Mouse (Mus musculus) embryonic facial prominence, embryonic 14.5 days (tissue): ENCODE measurements around the gene Shisa6. TPM values are rescaled to one million over a fixed set of nuclear protein-coding genes. Genes with fewer than 3 reads are reported as not detected.
A peak's percentile ranks its signal among the peaks of the same experiment; 100 is the strongest.

ENCODE experiments used
- ATAC-seq: fragments of 200-750 bp; cut with Nextera tagmentation; 2 replicates; pipeline ENCODE4 v1.8.0; 2017; ENCODE audit warnings: low read depth, moderate number of reproducible peaks, moderate TSS enrichment
- DNase-seq: peaks from one replicate; pipeline ENCODE4 v3.0.0-alpha.2; 2015; ENCODE audit warnings: low spot score
- H3K27ac ChIP-seq: fragments of 300-500 bp; sonication (generic); replicated peaks from 2 replicates; pipeline ENCODE4 v1.5.1; 2014; ENCODE audit warnings: low read depth, mild to moderate bottlenecking, low read length, moderate library complexity
- H3K27me3 ChIP-seq: fragments of 300-500 bp; sonication (generic); replicated peaks from 2 replicates; pipeline ENCODE4 v1.6.1; 2014; ENCODE audit warnings: low read length; ENCODE audit not compliant: control insufficient read depth, insufficient read depth
- H3K36me3 ChIP-seq: fragments of 300-500 bp; sonication (generic); 2 replicates; pipeline ENCODE4 v1.6.1; 2014; ENCODE audit warnings: low read length, mixed read lengths; ENCODE audit not compliant: control insufficient read depth, insufficient read depth
- H3K4me1 ChIP-seq: fragments of 300-500 bp; sonication (generic); 2 replicates; pipeline ENCODE4 v1.6.1; 2014; ENCODE audit warnings: antibody characterized with exemption, low read length; ENCODE audit not compliant: control insufficient read depth, insufficient read depth
- H3K4me2 ChIP-seq: fragments of 300-500 bp; sonication (generic); 2 replicates; pipeline ENCODE4 v1.6.1; 2014; ENCODE audit warnings: low read depth, mild to moderate bottlenecking, low read length, moderate library complexity, mixed read lengths
- H3K4me3 ChIP-seq: fragments of 300-500 bp; sonication (generic); 2 replicates; pipeline ENCODE4 v1.5.1; 2014; ENCODE audit warnings: low read depth, mild to moderate bottlenecking, low read length
- H3K9ac ChIP-seq: fragments of 300-500 bp; sonication (generic); 2 replicates; pipeline ENCODE4 v1.6.1; 2014; ENCODE audit warnings: low read depth, mild to moderate bottlenecking, low read length, moderate library complexity, mixed read lengths
- H3K9me3 ChIP-seq: fragments of 300-500 bp; sonication (generic); 2 replicates; pipeline ENCODE4 v1.6.1; 2016; ENCODE audit warnings: low read length; ENCODE audit not compliant: control insufficient read depth
- WGBS: fragments of 180-500 bp; shearing (Covaris S2); extraction: QIAGEN DNeasy Blood & Tissue Kit; methylation state at CpG from one replicate; pipeline ENCODE4 v1.1.7; 2014; 5-methylcytosine and 5-hydroxymethylcytosine counted together
- polyA plus RNA-seq: library from polyadenylated mRNA; unstranded; fragments of >200 nt; fragmentation: Nextera tagmentation; extraction: Ambion mirVana; gene quantifications from 2 replicates; pipeline ENCODE4 v1.2.1, GENCODE M21; 2014

Shisa6 gene
- polyA plus RNA-seq, 1 experiment from 2014 or later: 0.29 TPM

DNA sequence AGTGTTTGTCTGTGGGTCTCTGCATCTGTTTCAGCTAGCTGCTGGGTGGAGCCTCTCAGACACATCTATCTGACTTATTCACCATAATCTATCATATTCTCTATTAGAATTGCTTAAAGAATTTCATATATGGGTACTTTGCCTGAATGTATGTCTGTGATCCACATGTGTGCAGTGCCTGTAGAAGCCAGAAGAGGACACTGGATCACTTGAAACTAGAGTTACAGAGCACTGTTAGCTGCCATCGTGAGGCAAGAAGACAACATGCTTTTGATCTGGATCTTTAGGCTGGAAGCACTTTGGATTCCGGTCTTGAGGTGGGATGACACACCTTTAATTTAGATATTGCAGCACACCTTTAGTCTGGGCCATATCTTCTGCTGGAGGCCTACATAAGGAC lies 289.2 kb downstream of the Shisa6 start:
- Histone ChIP-seq H3K27me3 (no peaks in the 10 kb centered on the region), H3K4me2 (no peak overlapping the region), H3K36me3 (no peaks in the 10 kb centered on the region), H3K4me3 (no peak overlapping the region), H3K9me3 (no peaks in the 10 kb centered on the region), H3K9ac (no peak overlapping the region), H3K4me1 (no peaks in the 10 kb centered on the region), H3K27ac (no peak overlapping the region)
- ATAC-seq (no peak), DNase-seq (no peak)
- 67% methylated on average over 2 of the region's 2 CpGs for WGBS

DNA sequence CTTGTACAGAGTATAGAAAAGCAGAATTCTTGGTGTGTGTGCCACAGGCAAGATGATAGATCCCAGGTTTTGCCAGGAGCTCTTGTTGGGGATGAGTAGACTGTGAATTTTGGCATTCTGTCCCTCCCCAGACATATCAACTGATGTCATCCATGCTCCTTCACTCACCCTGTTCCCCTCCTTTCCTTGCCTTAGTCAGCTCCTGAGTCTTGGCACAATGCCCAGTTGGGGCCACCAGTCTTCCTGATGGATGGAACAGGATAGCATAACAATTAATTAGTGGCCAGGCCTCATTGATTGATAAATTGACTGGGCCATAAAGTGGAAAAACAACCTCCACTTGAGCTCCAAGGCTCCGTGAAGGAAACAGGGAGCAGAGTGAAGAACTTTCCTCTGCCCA lies 292.9 kb downstream of the Shisa6 start:
- no peak overlapping the region for H3K9ac ChIP-seq
- no peaks in the 10 kb centered on the region for H3K4me1 ChIP-seq

DNA sequence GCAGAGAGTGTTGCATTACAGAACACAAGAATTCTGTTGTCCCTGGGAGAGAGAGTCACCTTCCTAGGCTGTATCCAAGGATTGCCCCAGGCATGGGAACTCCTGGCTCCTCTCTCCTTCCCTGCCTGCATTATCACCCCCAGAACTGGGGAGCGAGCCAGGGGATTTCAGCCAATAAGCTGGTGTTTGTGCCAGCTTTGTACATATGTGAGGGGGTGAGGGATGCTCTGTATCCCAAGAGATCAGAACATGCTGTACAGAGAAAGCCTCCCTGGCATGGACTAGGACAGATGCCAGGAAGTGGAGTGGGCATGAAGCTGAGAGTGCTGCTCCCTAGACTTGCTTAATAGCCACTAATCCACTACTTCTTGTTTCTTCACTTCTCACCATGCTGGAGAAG lies 303.6 kb downstream of the Shisa6 start:
- H3K4me3 ChIP-seq: no peak overlapping the region
- no peak overlapping the region for H3K9ac ChIP-seq
- no peaks in the 10 kb centered on the region for H3K36me3 ChIP-seq
- no peak for DNase-seq
- H3K4me2 ChIP-seq: no peak overlapping the region
- 71% methylated on average over 1 of the region's 1 CpGs for WGBS
- no peak for ATAC-seq
- H3K27ac ChIP-seq: no peak overlapping the region
- H3K27me3 ChIP-seq: no peaks in the 10 kb centered on the region
- no peaks in the 10 kb centered on the region for H3K9me3 ChIP-seq
- no peaks in the 10 kb centered on the region for H3K4me1 ChIP-seq

More for the DNA sequence above, 292.9 kb downstream of the Shisa6 start:
- DNase-seq (peak; percentile 9), ATAC-seq (no peak)
- Histone ChIP-seq H3K4me3 (no peak overlapping the region), H3K4me2 (no peak overlapping the region), H3K9me3 (no peaks in the 10 kb centered on the region), H3K27ac (no peak overlapping the region), H3K27me3 (no peaks in the 10 kb centered on the region), H3K36me3 (no peaks in the 10 kb centered on the region)
- WGBS: 21% methylated on average over 1 of the region's 1 CpGs

DNA sequence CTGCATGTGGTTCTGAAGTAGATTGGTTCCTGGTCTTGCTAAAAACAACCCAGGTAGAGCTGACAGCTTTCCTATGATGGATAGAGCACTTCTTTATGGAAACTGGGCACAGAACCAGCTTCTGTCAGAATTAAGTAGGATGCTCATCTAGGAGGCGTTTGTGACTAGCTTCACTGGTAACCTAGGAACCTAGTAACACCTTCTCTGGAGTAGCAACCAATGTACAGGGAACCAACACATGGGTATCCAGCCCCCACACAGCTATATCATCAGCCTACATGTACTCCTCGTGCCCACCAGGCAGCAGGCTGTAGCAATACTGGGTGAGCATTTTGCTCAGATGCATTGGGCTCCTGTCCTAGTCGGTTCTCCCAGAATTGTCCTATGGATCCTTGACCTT lies 307.3 kb downstream of the Shisa6 start:
- ATAC-seq (no peak), DNase-seq (no peak)
- WGBS: 87% methylated on average over 3 of the region's 3 CpGs
- Histone ChIP-seq H3K27me3 (no peaks in the 10 kb centered on the region), H3K9ac (no peak overlapping the region), H3K9me3 (no peaks in the 10 kb centered on the region), H3K36me3 (no peaks in the 10 kb centered on the region), H3K4me2 (no peak overlapping the region), H3K4me1 (no peaks in the 10 kb centered on the region), H3K4me3 (no peak overlapping the region), H3K27ac (no peak overlapping the region)

DNA sequence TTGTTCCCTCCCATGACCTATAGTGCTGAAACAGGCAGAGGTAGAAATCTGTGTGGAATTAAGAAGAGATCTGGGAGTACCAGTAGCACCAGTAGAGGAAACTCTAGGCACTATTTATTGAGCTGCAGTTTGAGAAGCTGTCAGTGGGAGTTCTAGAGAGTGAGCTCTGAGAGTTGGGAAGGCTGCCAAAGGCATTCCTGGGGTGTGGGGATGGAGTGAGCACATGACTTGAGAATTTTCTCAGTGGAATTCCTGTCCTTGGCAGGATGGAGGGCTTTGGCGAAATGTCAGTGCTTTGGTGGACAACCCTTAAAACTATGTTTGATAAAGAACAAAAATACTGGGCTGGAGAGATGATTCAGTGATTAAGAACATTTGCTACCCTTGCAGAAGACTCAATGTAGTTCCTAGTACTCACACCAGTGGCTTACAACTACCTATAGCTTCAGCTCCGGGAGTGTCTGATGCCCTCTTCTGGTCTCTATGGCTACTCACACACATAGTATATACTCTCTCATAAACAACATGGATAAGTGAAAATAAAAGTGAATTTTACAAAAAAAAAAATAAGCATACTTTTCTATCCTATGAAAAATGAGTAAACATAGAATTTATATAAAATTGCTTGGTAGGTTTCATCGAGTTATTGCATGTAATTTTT lies 337.0 kb downstream of the Shisa6 start:
- Histone ChIP-seq H3K27ac (no peak overlapping the region), H3K27me3 (no peaks in the 10 kb centered on the region), H3K9me3 (no peaks in the 10 kb centered on the region), H3K4me1 (no peaks in the 10 kb centered on the region), H3K4me3 (no peak overlapping the region), H3K36me3 (no peaks in the 10 kb centered on the region), H3K9ac (no peak overlapping the region), H3K4me2 (no peak overlapping the region)
- ATAC-seq (no peak), DNase-seq (peak; percentile 89)
- 75% methylated on average over 3 of the region's 3 CpGs for WGBS

DNA sequence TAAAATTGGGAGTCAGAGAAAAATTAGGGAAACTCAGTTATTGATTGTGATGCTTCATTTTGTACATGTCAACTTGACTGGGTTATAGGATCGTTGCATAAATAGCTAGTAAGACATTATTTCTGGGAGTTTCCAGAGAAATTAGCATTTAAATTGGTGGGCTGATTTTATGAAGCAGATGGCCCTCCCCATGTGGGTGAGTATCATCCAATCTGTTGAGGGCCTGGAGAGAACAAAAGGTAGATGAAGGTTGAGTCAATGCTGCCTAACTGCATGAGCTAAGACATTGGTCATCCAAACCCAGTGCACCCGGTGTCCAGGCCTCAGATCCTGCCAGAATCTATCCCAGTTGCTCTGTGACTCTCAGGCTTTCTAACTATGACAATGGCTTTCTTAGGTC lies 337.6 kb downstream of the Shisa6 start:
- H3K9me3 ChIP-seq: no peaks in the 10 kb centered on the region
- H3K4me2 ChIP-seq: no peak overlapping the region
- no peak overlapping the region for H3K27ac ChIP-seq
- H3K36me3 ChIP-seq: no peaks in the 10 kb centered on the region
- DNase-seq (no peak), ATAC-seq (no peak)
- H3K27me3 ChIP-seq: no peaks in the 10 kb centered on the region
- no peaks in the 10 kb centered on the region for H3K4me1 ChIP-seq
- H3K9ac ChIP-seq: no peak overlapping the region
- no peak overlapping the region for H3K4me3 ChIP-seq
- WGBS: 88% methylated on average over 2 of the region's 2 CpGs

DNA sequence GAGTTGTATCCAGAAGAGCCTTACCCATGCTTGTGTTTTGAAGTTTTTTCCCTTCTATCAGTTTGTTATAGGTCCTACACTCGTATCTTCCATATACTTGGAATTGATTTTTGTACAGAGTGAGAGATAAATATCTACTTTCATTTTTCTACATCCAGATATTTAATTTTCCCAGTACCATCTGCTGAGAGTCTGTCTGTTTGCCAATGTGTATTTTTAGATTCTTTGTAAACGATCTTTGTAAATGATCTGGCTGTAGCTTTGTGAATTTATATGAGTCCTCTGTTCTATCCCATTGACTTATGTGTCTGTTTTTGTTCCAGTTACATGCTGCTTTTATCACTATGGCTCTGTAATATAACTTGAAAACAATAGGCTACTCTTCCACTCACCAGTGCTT lies 348.0 kb downstream of the Shisa6 start:
- 0 out of 2 replicates have a peak, but pooled peaks cover 10% of the 10 kb centered on the region for H3K9me3 ChIP-seq
- H3K4me2 ChIP-seq: no peak overlapping the region
- 75% methylated on average over 2 of the region's 2 CpGs for WGBS
- DNase-seq: no peak
- H3K27me3 ChIP-seq: no peaks in the 10 kb centered on the region
- no peak for ATAC-seq
- H3K4me3 ChIP-seq: no peak overlapping the region
- H3K27ac ChIP-seq: no peak overlapping the region
- H3K9ac ChIP-seq: no peak overlapping the region
- H3K4me1 ChIP-seq: no peaks in the 10 kb centered on the region
- H3K36me3 ChIP-seq: no peaks in the 10 kb centered on the region

DNA sequence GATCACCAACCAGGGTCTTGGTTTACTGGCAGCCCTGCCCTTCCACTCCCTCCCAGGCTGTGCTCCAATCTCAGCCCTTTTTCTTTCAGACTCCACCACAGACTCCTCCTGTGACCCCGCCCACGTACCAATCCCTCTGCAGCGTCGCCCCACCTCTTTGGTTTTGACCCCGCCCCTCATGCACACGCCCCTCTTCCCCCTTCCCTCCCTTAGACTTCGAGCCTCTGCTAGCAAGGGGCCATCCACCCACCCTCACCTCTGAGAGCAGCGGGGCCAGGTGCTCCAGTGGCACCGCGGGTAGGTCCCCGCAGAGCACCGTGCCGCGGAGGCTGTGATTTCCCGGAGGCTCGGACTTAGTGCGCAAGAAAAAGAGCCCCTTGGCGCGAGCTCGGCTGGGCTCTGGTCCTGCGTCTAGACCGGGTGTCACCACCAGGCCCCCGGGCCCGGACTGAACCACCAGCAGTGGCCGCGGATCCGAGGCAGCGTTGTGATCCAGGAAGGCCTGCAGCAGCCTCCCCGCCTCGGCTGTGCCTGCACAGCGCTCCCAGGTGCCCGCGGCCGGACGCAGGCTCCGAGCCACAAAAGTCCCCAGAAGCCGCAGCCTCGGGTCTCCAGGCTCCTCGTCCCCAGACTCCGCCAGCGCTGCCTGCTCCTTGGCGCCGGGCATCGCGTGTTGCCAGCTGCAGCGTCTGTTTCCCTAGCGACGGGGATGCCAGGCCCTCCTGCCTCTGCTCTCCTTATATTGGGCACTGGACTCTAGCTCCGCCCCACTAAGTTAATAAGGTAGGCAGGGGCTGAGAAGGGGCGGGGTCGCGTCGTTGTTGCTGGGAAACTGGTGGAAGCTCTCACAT lies 357.7 kb downstream of the Shisa6 start, which contains the start of gene Dnah9:
Dnah9 (minus strand) TSS at position 751 of the 851 bp plus-strand sequence.
- ATAC-seq (peak; percentile 97), DNase-seq (peak; percentile 94)
- H3K27me3 ChIP-seq: peaks cover 8% of the 10 kb centered on the region
- H3K4me1 ChIP-seq: 0 out of 2 replicates have a peak, but pooled peaks cover 4% of the 10 kb centered on the region
- WGBS: under 1% methylated on average over 39 of the region's 53 CpGs
- no peaks in the 10 kb centered on the region for H3K9me3 ChIP-seq
- H3K27ac ChIP-seq: no peak within 1 kb of the TSS
- H3K9ac ChIP-seq: peak within 1 kb of the TSS; percentile 58
- peak within 1 kb of the TSS; percentile 100 for H3K4me2 ChIP-seq
- H3K36me3 ChIP-seq: no peaks in the 10 kb centered on the region
- peak within 1 kb of the TSS; percentile 51 for H3K4me3 ChIP-seq
